Mouse (Mus musculus) kidney, embryonic 16.5 days (tissue): ENCODE data around the gene Cfap45. TPM values are rescaled to one million over a fixed set of nuclear protein-coding genes. Genes with fewer than 3 reads are reported as not detected.

ENCODE experiments used
- ATAC-seq: fragments of 200-750 bp; cut with Nextera tagmentation; 2 replicates; pipeline ENCODE4 v1.8.0; 2017; ENCODE audit warnings: moderate TSS enrichment; ENCODE audit not compliant: low FRiP score, low TSS enrichment
- H3K27ac ChIP-seq: fragments of 300-500 bp; sonication (generic); 2 replicates; pipeline ENCODE4 v1.5.1; 2014; ENCODE audit warnings: low read length
- H3K27me3 ChIP-seq: fragments of 300-500 bp; sonication (generic); 2 replicates; pipeline ENCODE4 v1.6.1; 2014; ENCODE audit warnings: low read length, control low read depth, mixed read lengths; ENCODE audit not compliant: insufficient read depth
- H3K36me3 ChIP-seq: fragments of 300-500 bp; sonication (generic); 2 replicates; pipeline ENCODE4 v1.6.1; 2014; ENCODE audit warnings: low read length, control low read depth, mixed read lengths; ENCODE audit not compliant: insufficient read depth
- H3K4me1 ChIP-seq: fragments of 300-500 bp; sonication (generic); 2 replicates; pipeline ENCODE4 v1.6.1; 2014; ENCODE audit warnings: low read length, control low read depth, mixed read lengths; ENCODE audit not compliant: insufficient read depth
- H3K4me2 ChIP-seq: fragments of 300-500 bp; sonication (generic); replicated peaks from 2 replicates; pipeline ENCODE4 v1.6.1; 2014; ENCODE audit warnings: low read depth, low read length
- H3K4me3 ChIP-seq: fragments of 300-500 bp; sonication (generic); 2 replicates; pipeline ENCODE4 v1.5.1; 2014; ENCODE audit warnings: mild to moderate bottlenecking, low read length
- H3K9ac ChIP-seq: fragments of 300-500 bp; sonication (generic); replicated peaks from 2 replicates; pipeline ENCODE4 v1.6.1; 2014; ENCODE audit warnings: low read length
- H3K9me3 ChIP-seq: fragments of 300-500 bp; sonication (generic); 2 replicates; pipeline ENCODE4 v1.6.1; 2016; ENCODE audit warnings: low read length, control low read depth
- WGBS: fragments of 180-500 bp; shearing (Covaris S2); extraction: QIAGEN DNeasy Blood & Tissue Kit; methylation state at CpG from one replicate; pipeline ENCODE4 v1.1.7; 2014; 5-methylcytosine and 5-hydroxymethylcytosine counted together
- polyA plus RNA-seq: library from polyadenylated mRNA; unstranded; fragments of >200 nt; fragmentation: Nextera tagmentation; extraction: Ambion mirVana; gene quantifications from 2 replicates; pipeline ENCODE4 v1.2.1, GENCODE M21; 2015

Gene Cfap45
- polyA plus RNA-seq, 1 experiment from 2014 or later = 1.9 TPM

- Histone ChIP-seq H3K27me3 (no peaks in the 10 kb centered on the region), H3K4me2 (no peak overlapping the region), H3K9me3 (no peaks in the 10 kb centered on the region), H3K4me1 (no peaks in the 10 kb centered on the region), H3K9ac (no peak overlapping the region), H3K4me3 (no peak overlapping the region), H3K36me3 (no peaks in the 10 kb centered on the region), H3K27ac (no peak overlapping the region)
- no peak for ATAC-seq
- WGBS = 58% methylated on average over 11 of the region's 11 CpGs
Observed at GRCm38 (mm10) chr1:172540283-172540820, 19.8 kb downstream of the Cfap45 start.

GRCm38 (mm10) chr1:172546062-172546461, 25.5 kb downstream of the Cfap45 start:
- WGBS = 79% methylated on average over 4 of the region's 4 CpGs
- H3K9ac ChIP-seq = no peak overlapping the region

DNA sequence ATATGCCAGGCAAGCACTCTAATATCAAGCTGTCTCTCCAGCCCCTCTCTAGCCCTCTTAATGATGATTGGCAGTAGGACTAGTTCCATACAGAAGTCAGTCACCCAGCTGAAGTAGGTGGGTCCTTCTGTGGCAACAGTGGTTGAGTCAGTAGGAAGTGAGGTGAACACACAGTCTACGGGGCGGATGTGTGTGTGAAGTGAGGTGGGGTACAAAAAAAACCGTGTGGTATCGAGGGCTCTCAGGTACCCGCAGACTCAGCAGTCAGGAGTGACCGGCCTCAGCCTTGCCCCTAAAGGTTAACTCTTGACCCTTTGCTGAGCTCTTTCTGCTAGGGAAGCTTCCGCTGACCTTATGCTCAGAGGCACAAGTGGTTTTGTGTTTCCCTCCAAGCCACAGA, 27.9 kb downstream of the Cfap45 start:
- H3K27me3 ChIP-seq = no peaks in the 10 kb centered on the region
- 40% methylated on average over 7 of the region's 7 CpGs for WGBS
- H3K9me3 ChIP-seq = no peaks in the 10 kb centered on the region
- ATAC-seq = no peak
- H3K27ac ChIP-seq = no peak overlapping the region
- H3K36me3 ChIP-seq = no peaks in the 10 kb centered on the region
- H3K9ac ChIP-seq = no peak overlapping the region
- H3K4me3 ChIP-seq = no peak overlapping the region
- H3K4me1 ChIP-seq = peaks cover 18% of the 10 kb centered on the region
- H3K4me2 ChIP-seq = no peak overlapping the region

More at GRCm38 (mm10) chr1:172546062-172546461, 25.5 kb downstream of the Cfap45 start:
- no peaks in the 10 kb centered on the region for H3K27me3 ChIP-seq
- H3K36me3 ChIP-seq = no peaks in the 10 kb centered on the region
- H3K4me3 ChIP-seq = no peak overlapping the region
- ATAC-seq = no peak
- H3K4me2 ChIP-seq = no peak overlapping the region
- H3K4me1 ChIP-seq = peaks cover 15% of the 10 kb centered on the region
- no peak overlapping the region for H3K27ac ChIP-seq
- H3K9me3 ChIP-seq = no peaks in the 10 kb centered on the region

DNA sequence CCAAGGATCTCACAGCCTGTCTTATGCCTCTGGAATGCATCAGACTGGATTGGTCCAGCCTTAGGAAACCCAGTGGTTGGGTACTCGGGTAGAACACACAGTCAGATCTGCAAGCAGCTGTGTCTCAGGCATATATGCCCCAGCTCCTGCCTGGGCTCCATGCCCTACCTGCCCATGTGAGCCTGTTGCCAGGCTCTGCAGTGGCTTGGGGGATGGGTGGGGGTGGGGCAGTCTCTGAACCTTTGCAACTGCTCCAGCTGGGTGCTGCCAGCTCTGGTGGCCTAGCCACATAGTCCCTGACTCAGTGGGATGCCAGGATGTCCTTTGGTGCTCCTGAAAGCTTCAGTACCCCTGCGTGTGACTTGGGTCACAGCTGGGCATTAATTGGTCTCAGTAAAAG, 28.7 kb downstream of the Cfap45 start:
- Histone ChIP-seq H3K4me1 (peaks cover 21% of the 10 kb centered on the region), H3K9me3 (no peaks in the 10 kb centered on the region), H3K27me3 (no peaks in the 10 kb centered on the region), H3K36me3 (no peaks in the 10 kb centered on the region), H3K9ac (no peak overlapping the region), H3K4me2 (peak overlapping the region; percentile 78), H3K27ac (no peak overlapping the region), H3K4me3 (peak overlapping the region; percentile 63; the same call in 1 of the 2 replicates)
- ATAC-seq = no peak
- 18% methylated on average over 2 of the region's 2 CpGs for WGBS

DNA sequence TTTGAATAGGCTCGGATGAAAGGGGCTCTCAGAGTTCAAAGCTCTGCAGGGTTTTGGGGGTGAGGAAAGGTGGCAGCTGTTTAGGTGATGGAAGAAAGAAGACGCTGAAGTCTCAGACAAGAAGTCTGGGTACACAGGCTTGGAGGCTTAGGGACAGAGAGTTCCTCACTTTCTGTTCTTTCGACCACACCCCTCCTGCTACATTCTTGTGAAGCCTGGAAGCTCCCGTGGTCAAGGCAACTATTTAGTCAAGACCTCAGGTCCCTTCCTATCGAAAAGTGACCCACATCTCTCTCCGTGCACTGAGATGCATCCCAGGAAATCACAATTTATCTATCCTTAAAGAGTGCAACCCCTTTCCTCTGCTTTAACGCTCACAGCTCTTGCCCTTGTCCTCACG, 29.1 kb downstream of the Cfap45 start:
- H3K9me3 ChIP-seq = no peaks in the 10 kb centered on the region
- H3K4me2 ChIP-seq = peak overlapping the region; percentile 78
- H3K9ac ChIP-seq = peak overlapping the region; percentile 68
- WGBS = 6% methylated on average over 8 of the region's 8 CpGs
- peak overlapping the region; percentile 46 for H3K27ac ChIP-seq
- peak overlapping the region; percentile 63 for H3K4me3 ChIP-seq
- no peaks in the 10 kb centered on the region for H3K27me3 ChIP-seq
- peaks cover 24% of the 10 kb centered on the region for H3K4me1 ChIP-seq
- H3K36me3 ChIP-seq = no peaks in the 10 kb centered on the region
- ATAC-seq = no peak

- peak overlapping the region; percentile 63 for H3K4me3 ChIP-seq
- H3K9me3 ChIP-seq = no peaks in the 10 kb centered on the region
- peaks cover 30% of the 10 kb centered on the region for H3K4me1 ChIP-seq
- peak overlapping the region; percentile 46 for H3K27ac ChIP-seq
- peak; percentile 92 for ATAC-seq
- 0% methylated on average over 8 of the region's 8 CpGs for WGBS
- no peaks in the 10 kb centered on the region for H3K27me3 ChIP-seq
- peak overlapping the region; percentile 68 for H3K9ac ChIP-seq
- H3K36me3 ChIP-seq = no peaks in the 10 kb centered on the region
- H3K4me2 ChIP-seq = peak overlapping the region; percentile 78
Observed at GRCm38 (mm10) chr1:172550551-172550951, 29.9 kb downstream of the Cfap45 start.

- Histone ChIP-seq H3K4me3 (peak overlapping the region; percentile 63), H3K4me1 (peaks cover 30% of the 10 kb centered on the region), H3K9me3 (no peaks in the 10 kb centered on the region), H3K27ac (no peak overlapping the region), H3K4me2 (peak overlapping the region; percentile 78), H3K27me3 (no peaks in the 10 kb centered on the region), H3K36me3 (no peaks in the 10 kb centered on the region), H3K9ac (peak overlapping the region; percentile 68)
- WGBS = 51% methylated on average over 7 of the region's 7 CpGs
- no peak for ATAC-seq
Observed at GRCm38 (mm10) chr1:172551009-172551408, 30.4 kb downstream of the Cfap45 start.

DNA sequence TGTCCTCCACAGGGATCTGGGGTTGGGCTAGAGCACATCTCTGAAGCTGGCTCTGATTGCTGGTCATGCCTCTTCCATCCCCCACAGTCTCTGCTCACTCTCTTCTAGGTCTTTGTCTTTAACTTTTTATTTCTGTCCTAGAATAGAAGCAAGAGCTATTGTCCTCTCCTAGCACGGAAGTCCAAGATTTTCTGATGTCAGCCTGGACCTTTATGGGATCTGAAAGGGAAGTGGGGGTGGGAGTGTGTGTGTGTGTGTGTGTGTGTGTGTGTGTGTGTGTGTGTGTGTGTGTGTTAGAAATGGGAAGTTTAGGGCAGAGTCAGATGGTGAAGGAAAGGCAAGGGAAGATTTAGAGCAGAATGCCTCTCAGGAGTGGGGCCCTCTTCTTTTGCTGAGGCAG, 32.0 kb downstream of the Cfap45 start:
- H3K4me2 ChIP-seq = no peak overlapping the region
- 43% methylated on average over 1 of the region's 1 CpGs for WGBS
- no peaks in the 10 kb centered on the region for H3K9me3 ChIP-seq
- peak overlapping the region; percentile 43 for H3K27ac ChIP-seq
- no peak overlapping the region for H3K4me3 ChIP-seq
- H3K36me3 ChIP-seq = no peaks in the 10 kb centered on the region
- ATAC-seq = no peak
- peaks cover 30% of the 10 kb centered on the region for H3K4me1 ChIP-seq
- H3K9ac ChIP-seq = no peak overlapping the region
- no peaks in the 10 kb centered on the region for H3K27me3 ChIP-seq

GRCm38 (mm10) chr1:172555638-172556037, 35.0 kb downstream of the Cfap45 start, which contains the start of gene Vsig8:
Vsig8 (plus strand) TSS chr1:172555938.
- ATAC-seq = no peak
- Histone ChIP-seq H3K4me3 (no peak within 1 kb of the TSS), H3K9ac (no peak within 1 kb of the TSS), H3K9me3 (no peaks in the 10 kb centered on the region), H3K27ac (no peak within 1 kb of the TSS), H3K36me3 (no peaks in the 10 kb centered on the region), H3K4me1 (peaks cover 19% of the 10 kb centered on the region), H3K4me2 (no peak within 1 kb of the TSS), H3K27me3 (peaks cover 9% of the 10 kb centered on the region)
- WGBS = 76% methylated on average over 11 of the region's 11 CpGs

DNA sequence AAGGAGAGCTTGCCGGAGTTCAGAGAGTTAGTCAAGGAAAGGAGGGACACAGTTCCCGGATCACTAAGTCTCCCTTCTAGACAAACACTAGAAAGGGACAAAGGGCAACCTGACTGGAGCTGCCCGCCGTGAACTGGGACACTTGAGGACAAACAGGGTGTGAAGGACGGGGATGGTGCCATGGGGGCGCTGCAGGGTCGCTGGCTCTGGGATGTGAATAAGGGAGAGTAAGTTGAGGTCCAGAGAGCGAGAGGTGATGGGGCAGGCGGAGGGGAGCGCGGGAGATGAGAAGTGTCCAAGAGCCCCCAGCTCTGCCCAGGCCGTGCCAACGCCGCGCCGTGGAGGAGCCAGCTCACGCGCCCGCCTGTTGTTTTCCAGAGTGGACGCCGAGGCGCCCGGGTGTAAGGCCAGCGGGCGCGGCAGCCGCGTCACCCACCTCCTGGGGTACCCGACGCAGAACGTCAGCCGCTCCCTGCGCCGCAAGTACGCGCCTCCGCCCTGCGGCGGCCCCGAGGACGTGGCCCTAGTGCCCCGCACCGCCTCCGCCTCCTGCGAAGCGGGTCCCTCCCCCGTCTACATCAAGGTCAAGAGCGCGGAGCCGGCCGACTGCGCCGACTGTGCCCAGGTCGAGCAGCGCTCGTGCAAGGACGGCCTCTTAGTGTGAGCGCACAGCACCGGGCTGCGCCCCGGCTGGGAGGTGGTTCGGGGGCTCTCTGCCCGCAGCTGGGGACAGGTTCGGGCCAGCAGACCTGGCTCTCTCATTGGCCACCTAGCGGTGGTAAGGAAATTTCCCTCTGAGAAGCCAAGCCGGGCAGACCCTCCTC, 42.3 kb downstream of the Cfap45 start:
- H3K9ac ChIP-seq = peak overlapping the region; percentile 79
- WGBS = under 1% methylated on average over 66 of the region's 66 CpGs
- H3K27me3 ChIP-seq = peaks cover 27% of the 10 kb centered on the region
- ATAC-seq = peak; percentile 90
- peaks cover 15% of the 10 kb centered on the region for H3K4me1 ChIP-seq
- H3K36me3 ChIP-seq = no peaks in the 10 kb centered on the region
- H3K4me3 ChIP-seq = peak overlapping the region; percentile 71
- peak overlapping the region; percentile 44 for H3K27ac ChIP-seq
- H3K4me2 ChIP-seq = peak overlapping the region; percentile 99
- H3K9me3 ChIP-seq = no peaks in the 10 kb centered on the region
